Mouse (Mus musculus): Measurements from ENCODE around the gene Tmem273. TPM values are rescaled to one million over a fixed set of nuclear protein-coding genes. Genes with fewer than 3 reads are reported as not detected.

Tmem273 gene
- total RNA-seq, 1 experiment from 2014 or later, result 6.1 TPM

GRCm38 (mm10) chr14:32854059-32854458 lies 68.3 kb downstream of the Tmem273 start:
- ATAC-seq (ENCODE audit: extremely low read depth, insufficient number of reproducible peaks, low FRiP score, poor library complexity, severe bottlenecking), result no peak

- ATAC-seq (ENCODE audit: extremely low read depth, insufficient number of reproducible peaks, low FRiP score, poor library complexity, severe bottlenecking), result no peak
Measured at GRCm38 (mm10) chr14:32856246-32856645, 70.5 kb downstream of the Tmem273 start.

- ATAC-seq (ENCODE audit: extremely low read depth, insufficient number of reproducible peaks, low FRiP score, poor library complexity, severe bottlenecking), result no peak
Measured at GRCm38 (mm10) chr14:32856681-32857328, 71.0 kb downstream of the Tmem273 start, which contains the start of gene Vstm4. Vstm4 (plus strand) TSS chr14:32856756.

GRCm38 (mm10) chr14:32858361-32858760 lies 72.6 kb downstream of the Tmem273 start:
- ATAC-seq (ENCODE audit: extremely low read depth, insufficient number of reproducible peaks, low FRiP score, poor library complexity, severe bottlenecking), result no peak

- ATAC-seq (ENCODE audit: extremely low read depth, insufficient number of reproducible peaks, low FRiP score, poor library complexity, severe bottlenecking), result no peak
Measured at GRCm38 (mm10) chr14:32858941-32859510, 73.3 kb downstream of the Tmem273 start.

GRCm38 (mm10) chr14:32859831-32860569 lies 74.2 kb downstream of the Tmem273 start:
- no peak for ATAC-seq (ENCODE audit: extremely low read depth, insufficient number of reproducible peaks, low FRiP score, poor library complexity, severe bottlenecking)

- ATAC-seq (ENCODE audit: extremely low read depth, insufficient number of reproducible peaks, low FRiP score, poor library complexity, severe bottlenecking), result no peak
Measured at GRCm38 (mm10) chr14:32861149-32861581, 75.4 kb downstream of the Tmem273 start.

GRCm38 (mm10) chr14:32861656-32862055 lies 75.9 kb downstream of the Tmem273 start:
- no peak for ATAC-seq (ENCODE audit: extremely low read depth, insufficient number of reproducible peaks, low FRiP score, poor library complexity, severe bottlenecking)

- no peak for ATAC-seq (ENCODE audit: extremely low read depth, insufficient number of reproducible peaks, low FRiP score, poor library complexity, severe bottlenecking)
Measured at GRCm38 (mm10) chr14:32865331-32865730, 79.6 kb downstream of the Tmem273 start.

Other genes with a start within 250 kb of the Tmem273 start
- gene Prrxl1, start 186.6 kb upstream of the Tmem273 start, total RNA-seq (2017), result not detected in 2 replicates
- 0.23 and 0.37 TPM in 2 replicates for gene 3425401B19Rik, start 100.7 kb upstream of the Tmem273 start, total RNA-seq (2017)
- not detected in 2 replicates for gene Fam170b, start 48.0 kb downstream of the Tmem273 start, total RNA-seq (2017)
- gene Vstm4, start 70.8 kb downstream of the Tmem273 start, total RNA-seq (2017), result not detected in 2 replicates
- gene Lrrc18, start 205.4 kb downstream of the Tmem273 start, total RNA-seq (2017), result 0.37 and 0.81 TPM in 2 replicates

Data from neutrophil, adult 5-6 weeks (primary cell).